ENCODE assay signal across 8 mouse cellular contexts in the genomic region with DNA sequence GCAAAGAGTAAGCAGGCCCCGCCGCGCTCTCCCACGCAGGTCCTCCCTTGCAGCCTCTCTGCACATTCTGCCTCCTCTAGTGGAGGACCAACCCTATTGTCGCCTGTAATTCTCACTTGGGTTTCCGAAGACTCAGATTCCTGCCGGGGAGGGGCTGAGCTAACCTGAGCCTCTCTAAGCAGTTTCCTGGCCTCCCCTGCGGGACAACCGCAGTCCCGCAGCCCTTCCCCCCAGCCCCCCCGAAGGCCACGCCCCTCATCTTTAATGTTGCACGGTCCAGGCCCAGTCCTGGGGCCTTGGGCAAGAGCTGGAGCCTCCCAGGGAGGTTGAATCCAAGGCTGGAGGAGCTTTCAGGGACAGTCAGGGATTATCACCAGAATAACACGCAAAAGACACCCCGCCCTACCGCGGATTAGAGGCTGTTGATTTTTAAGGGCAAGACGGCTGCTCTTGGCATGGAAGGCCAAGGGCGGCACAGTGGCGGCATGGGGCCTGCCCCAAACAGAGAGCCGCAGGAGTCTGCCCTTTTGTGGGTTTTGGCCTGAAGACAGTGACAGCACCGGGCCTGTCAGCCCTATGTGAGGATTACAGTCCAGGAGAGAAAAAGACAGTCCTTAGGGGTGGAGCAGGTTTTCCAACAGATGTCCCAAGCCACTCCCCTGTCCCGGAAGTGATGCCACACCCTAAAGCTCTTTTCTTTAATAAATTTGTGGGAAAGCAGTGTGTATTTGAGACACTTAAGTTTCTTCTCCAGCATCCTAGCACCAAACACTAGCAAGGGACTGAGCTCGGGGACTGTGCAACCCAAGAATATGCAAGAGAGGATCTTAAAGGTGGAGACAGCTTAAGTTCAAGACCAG.
A peak's percentile ranks its signal among the peaks of the same experiment; 100 is the strongest.
DNase-seq lines count a peak whose midpoint lies in the region; ATAC-seq and TF ChIP-seq lines count a peak whose summit lies in the region.

No protein-coding gene starts in this region.

- no peak for TF ChIP-seq EP300 in lung, postnatal 0 days (IDR thresholded peaks at IDR 0.05)

- H3K9me3 ChIP-seq in lung, embryonic 14.5 days (ENCODE audit: low read depth, low read length), result no peaks in the 10 kb centered on the region
- no peaks in the 10 kb centered on the region for H3K9me3 ChIP-seq in forebrain, embryonic 10.5 days
- no peaks in the 10 kb centered on the region for H3K9me3 ChIP-seq in hindbrain, embryonic 11.5 days (ENCODE audit: control insufficient read depth, low read length)
- H3K9me3 ChIP-seq in lung, postnatal 0 days (ENCODE audit: low read length), result no peaks in the 10 kb centered on the region

- 24% methylated on average over 24 of the region's 24 CpGs for WGBS in lung, embryonic 14.5 days
- WGBS in forebrain, embryonic 10.5 days, result 14% methylated on average over 24 of the region's 24 CpGs
- 16% methylated on average over 24 of the region's 24 CpGs for WGBS in hindbrain, embryonic 11.5 days
- 32% methylated on average over 24 of the region's 24 CpGs for whole genome bisulfite sequencing in lung, postnatal 0 days

- no peaks in the 10 kb centered on the region for H3K36me3 ChIP-seq in lung, embryonic 14.5 days (ENCODE audit: insufficient read depth)
- no peaks in the 10 kb centered on the region for H3K36me3 ChIP-seq in forebrain, embryonic 10.5 days (replicated peaks)
- H3K36me3 ChIP-seq in hindbrain, embryonic 11.5 days (ENCODE audit: control insufficient read depth, insufficient read depth, low read length), result no peaks in the 10 kb centered on the region
- H3K36me3 ChIP-seq in lung, postnatal 0 days (ENCODE audit: insufficient read depth, low read length), result no peaks in the 10 kb centered on the region

- H3K27ac ChIP-seq in lung, embryonic 14.5 days (ENCODE audit: low read depth), result no peak overlapping the region
- peak overlapping the region; percentile 75 for H3K27ac ChIP-seq in forebrain, embryonic 10.5 days
- no peak overlapping the region for H3K27ac ChIP-seq in hindbrain, embryonic 11.5 days (ENCODE audit: low read depth, low read length)
- H3K27ac ChIP-seq in lung, postnatal 0 days (ENCODE audit: low read length), result peak overlapping the region; percentile 76

- TF ChIP-seq CTCF in lung, embryonic 14.5 days (IDR thresholded peaks at IDR 0.05; ENCODE audit: low read depth), result peak; percentile 43; the same call in 1 of the 2 replicates
- peak; percentile 43 for TF ChIP-seq CTCF in lung, postnatal 0 days (IDR thresholded peaks at IDR 0.05)

- no peak overlapping the region for H3K4me3 ChIP-seq in lung, embryonic 14.5 days (ENCODE audit: low read depth, low read length)
- H3K4me3 ChIP-seq in forebrain, embryonic 10.5 days, result peak overlapping the region; percentile 34
- H3K4me3 ChIP-seq in hindbrain, embryonic 11.5 days (ENCODE audit: low read depth, low read length), result no peak overlapping the region
- H3K4me3 ChIP-seq in lung, postnatal 0 days (ENCODE audit: low read depth, low read length), result no peak overlapping the region

- no peaks in the 10 kb centered on the region for H3K27me3 ChIP-seq in lung, embryonic 14.5 days (ENCODE audit: insufficient read depth, low read length)
- H3K27me3 ChIP-seq in forebrain, embryonic 10.5 days (ENCODE audit: poor library complexity, severe bottlenecking), result peaks cover 37% of the 10 kb centered on the region
- no peaks in the 10 kb centered on the region for H3K27me3 ChIP-seq in hindbrain, embryonic 11.5 days (ENCODE audit: control insufficient read depth, insufficient read depth, low read length)
- H3K27me3 ChIP-seq in lung, postnatal 0 days (replicated peaks; ENCODE audit: insufficient read depth, low read length), result no peaks in the 10 kb centered on the region

- peak; percentile 54 for DNase-seq in lung, embryonic 14.5 days
- DNase-seq in lung, postnatal 14 days, result no peak
- DNase-seq in forebrain, embryonic 10.5 days (ENCODE audit: extremely low spot score, low spot score), result peak; percentile 53
- DNase-seq in hindbrain, embryonic 11.5 days (ENCODE audit: low spot score), result no peak
- DNase-seq in lung, postnatal 0 days (ENCODE audit: low spot score), result peak; percentile 67
- peak; percentile 46 for DNase-seq in spleen, adult 18-20 months
- DNase-seq in frontal cortex, postnatal 25 days (ENCODE audit: low spot score in 2 of 2), result no peak
- DNase-seq in layer of hippocampus, postnatal 10 days (ENCODE audit: low spot score in 2 of 2), result no peak

- H3K4me1 ChIP-seq in lung, embryonic 14.5 days (ENCODE audit: insufficient read depth), result peaks cover 10% of the 10 kb centered on the region; the same call in 1 of the 2 replicates
- peaks cover 53% of the 10 kb centered on the region for H3K4me1 ChIP-seq in forebrain, embryonic 10.5 days
- 0 out of 2 replicates have a peak, but pooled peaks cover 5% of the 10 kb centered on the region for H3K4me1 ChIP-seq in hindbrain, embryonic 11.5 days (replicated peaks; ENCODE audit: control insufficient read depth, insufficient read depth, low read length)
- H3K4me1 ChIP-seq in lung, postnatal 0 days (ENCODE audit: insufficient read depth, low read depth, low read length), result peaks cover 37% of the 10 kb centered on the region

- H3K4me2 ChIP-seq in lung, embryonic 14.5 days, result peak overlapping the region; percentile 51
- H3K4me2 ChIP-seq in hindbrain, embryonic 11.5 days (replicated peaks; ENCODE audit: low read depth, low read length), result peak overlapping the region; percentile 27
- peak overlapping the region; percentile 29 for H3K4me2 ChIP-seq in lung, postnatal 0 days (replicated peaks; ENCODE audit: low read depth, low read length)

- ATAC-seq in lung, embryonic 14.5 days (ENCODE audit: insufficient read depth), result peak; percentile 53; the same call in 1 of the 2 replicates
- ATAC-seq in hindbrain, embryonic 11.5 days (ENCODE audit: low FRiP score), result peak; percentile 63; the same call in 1 of the 2 replicates
- ATAC-seq in lung, postnatal 0 days, result peak; percentile 27

- H3K9ac ChIP-seq in lung, embryonic 14.5 days, result no peak overlapping the region
- H3K9ac ChIP-seq in hindbrain, embryonic 11.5 days (ENCODE audit: low read depth, low read length), result peak overlapping the region; percentile 34; the same call in 1 of the 2 replicates
- H3K9ac ChIP-seq in lung, postnatal 0 days (replicated peaks; ENCODE audit: low read depth), result no peak overlapping the region

Comparison
In these comparisons a context has a peak if more than half of its experiments do, and no peak if none do; other contexts are left out.
1. DNase-seq: peak in lung, embryonic 14.5 days (single experiment), forebrain, embryonic 10.5 days (single experiment), lung, postnatal 0 days (single experiment) and spleen, adult 18-20 months (2 of 2); none in lung, postnatal 14 days (single experiment), hindbrain, embryonic 11.5 days (single experiment), frontal cortex, postnatal 25 days (0 of 2) and layer of hippocampus, postnatal 10 days (0 of 2).
2. H3K27ac ChIP-seq: peak in forebrain, embryonic 10.5 days (single experiment) and lung, postnatal 0 days (single experiment); none in lung, embryonic 14.5 days (single experiment) and hindbrain, embryonic 11.5 days (single experiment).
3. Peak in every context shown above with its lines, with median percentiles within 50 percentile points of each other: ATAC-seq and H3K4me2 ChIP-seq.